Mouse (Mus musculus) left cerebral cortex, adult 11 months (tissue): ENCODE results near the gene Tspan2.
A peak's percentile ranks its signal among the peaks of the same experiment; 100 is the strongest.

Experiments used
- DNase-seq: peaks from one replicate; pipeline ENCODE4 v3.0.0; 2022; ENCODE audit warnings: low spot score

The Tspan2 gene

GRCm38 (mm10) chr3:102773018-102773417 lies 38.7 kb downstream of the Tspan2 start:
- no peak for DNase-seq

- DNase-seq, result no peak
These were observed 48.3 kb downstream of the Tspan2 start, which contains the start of gene Tshb for GRCm38 (mm10) chr3:102782618-102783017. Gene Tshb (minus strand): TSS chr3:102782718.

- no peak for DNase-seq
These were observed 53.0 kb downstream of the Tspan2 start for GRCm38 (mm10) chr3:102787369-102787768.

DNA sequence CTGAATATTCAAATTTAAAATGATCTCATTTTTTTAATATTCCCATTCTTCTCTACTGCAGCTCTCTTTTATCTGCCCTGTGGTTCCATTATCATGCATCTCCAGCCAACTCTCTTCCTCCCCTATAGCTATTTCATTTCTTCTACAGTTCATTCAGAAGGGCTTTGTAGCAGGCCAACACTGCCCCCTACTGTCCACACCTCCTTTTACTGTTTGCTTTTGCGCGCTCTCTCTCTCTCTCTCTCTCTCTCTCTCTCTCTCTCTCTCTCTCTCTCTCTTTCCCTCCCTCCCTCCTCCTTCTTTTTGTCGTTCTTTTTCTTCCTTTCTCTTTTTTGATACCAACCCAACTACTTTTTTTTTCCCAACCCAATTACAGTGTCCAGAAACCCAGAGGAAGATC lies 69.6 kb downstream of the Tspan2 start:
- peak; percentile 54 for DNase-seq

DNA sequence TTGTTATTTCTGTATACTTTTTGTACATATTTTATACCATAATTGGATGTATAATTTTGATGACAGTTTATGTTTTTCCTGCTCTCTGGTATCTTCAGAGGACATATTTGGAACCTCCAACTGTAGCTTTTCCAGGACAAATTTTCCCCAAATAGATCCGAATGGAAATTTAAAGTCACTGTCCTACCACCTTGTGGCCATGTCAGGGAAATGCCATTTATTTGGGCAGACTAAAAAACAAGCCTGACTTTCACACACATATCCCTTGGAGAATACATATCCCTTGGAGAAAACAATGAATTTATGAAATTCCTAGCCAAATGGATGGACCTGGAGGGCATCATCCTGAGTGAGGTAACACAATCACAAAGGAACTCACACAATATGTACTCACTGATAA lies 108.1 kb downstream of the Tspan2 start:
- no peak for DNase-seq

DNA sequence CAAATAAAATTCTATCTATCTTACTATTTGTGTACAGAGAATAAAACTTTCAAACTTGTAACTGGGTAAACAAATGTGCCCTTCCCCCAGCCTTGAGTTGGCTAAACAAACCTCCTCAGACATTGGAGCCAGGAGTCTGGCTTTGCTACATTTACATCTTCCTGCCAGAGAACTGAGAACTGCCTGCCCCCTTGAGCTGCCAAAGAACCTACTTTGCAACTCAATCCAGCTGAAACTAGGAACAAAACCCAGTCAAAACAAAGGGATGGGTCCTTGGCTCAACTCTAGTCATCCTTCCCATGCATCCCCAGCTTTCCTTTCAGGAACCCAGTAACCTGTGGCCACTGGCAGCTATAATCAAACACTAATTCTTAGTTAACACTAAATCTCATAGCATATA lies 114.3 kb downstream of the Tspan2 start:
- no peak for DNase-seq
